Mouse (Mus musculus): ENCODE measurements around the gene Apobr.

- no peak for TF ChIP-seq CTCF (IDR thresholded peaks at IDR 0.05; ENCODE audit: low read depth)
- TF ChIP-seq EP300 (IDR thresholded peaks at IDR 0.05; ENCODE audit: low read depth), result no peak
Observed at GRCm38 (mm10) chr7:126565693-126566092, 19.0 kb upstream of the Apobr start.
